Mouse (Mus musculus): ENCODE measurements around the gene Kctd2. TPM values are rescaled to one million over a fixed set of nuclear protein-coding genes. Genes with fewer than 3 reads are reported as not detected.
"Not testable (repeated sequence)": the region's sequence is repeated elsewhere in the genome, so short reads cannot be mapped to it uniquely, and the experiment has no call there.

Gene Kctd2
- polyA plus RNA-seq, 1 experiment from 2014 or later: 3.2 TPM

DNA sequence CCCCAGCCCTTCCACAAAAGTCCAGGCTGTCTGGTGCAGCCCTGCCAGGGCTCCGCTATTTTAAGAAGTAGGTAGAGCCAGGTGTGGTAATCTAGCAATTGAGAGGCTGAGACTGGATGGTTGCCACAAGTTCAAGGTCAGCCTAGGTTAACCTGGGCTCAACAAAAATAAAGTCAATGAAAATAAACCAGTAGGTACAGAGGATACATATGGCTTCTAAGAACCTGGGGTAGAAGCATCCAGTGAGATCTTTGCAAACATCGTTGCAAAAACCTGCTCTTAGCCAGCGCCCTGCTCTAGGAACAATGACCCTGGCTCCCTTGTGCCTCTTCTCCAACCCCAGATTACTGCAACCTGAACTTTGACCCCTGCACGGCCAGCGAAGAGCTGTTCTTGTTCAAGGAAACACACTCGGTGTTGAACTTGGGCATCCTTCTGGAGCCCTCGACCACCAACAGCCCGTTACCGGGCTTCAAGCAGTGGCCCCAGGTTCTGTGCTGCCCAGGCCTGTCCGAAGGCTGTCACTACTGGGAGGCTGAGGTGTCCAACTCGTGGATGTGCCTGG, 27.5 kb downstream of the Kctd2 start:
- 76% methylated on average over 11 of the region's 11 CpGs for WGBS
- Histone ChIP-seq H3K9ac (ENCODE audit: low read length) (no peak overlapping the region), H3K4me1 (ENCODE audit: control insufficient read depth, insufficient read depth, low read length) (no peaks in the 10 kb centered on the region; the same call in 1 of the 2 replicates), H3K4me3 (replicated peaks; ENCODE audit: low read length) (no peak overlapping the region), H3K4me2 (ENCODE audit: low read depth, low read length) (no peak overlapping the region), H3K9me3 (replicated peaks; ENCODE audit: control insufficient read depth, low read length) (no peaks in the 10 kb centered on the region), H3K36me3 (ENCODE audit: control insufficient read depth, insufficient read depth, low read length) (no peaks in the 10 kb centered on the region), H3K27me3 (ENCODE audit: control insufficient read depth, insufficient read depth, low read length) (no peaks in the 10 kb centered on the region), H3K27ac (ENCODE audit: low read length) (peak overlapping the region; percentile 14; the same call in 1 of the 2 replicates)
- ATAC-seq (ENCODE audit: insufficient read depth, low FRiP score): no peak

DNA sequence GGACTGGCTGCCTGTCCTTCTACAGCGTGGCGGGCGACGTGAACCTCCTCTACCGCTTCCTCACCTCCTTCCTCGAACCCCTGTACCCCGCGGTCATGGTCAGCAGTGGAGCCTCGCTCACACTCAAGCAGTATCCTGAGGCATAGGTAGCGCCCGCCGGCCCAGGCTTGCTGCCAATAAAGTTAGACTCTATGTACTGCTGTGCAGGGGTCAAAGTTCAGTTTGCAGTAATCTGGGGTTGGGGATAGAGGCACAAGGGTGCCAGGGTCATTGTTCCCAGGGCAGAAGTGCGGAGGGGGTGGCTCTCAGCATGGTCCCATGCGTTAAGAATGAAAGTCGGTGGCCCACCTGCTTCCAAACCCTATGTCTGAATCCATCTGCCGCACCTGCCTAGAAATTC, 28.1 kb downstream of the Kctd2 start:
- Histone ChIP-seq H3K4me1 (ENCODE audit: control insufficient read depth, insufficient read depth, low read length) (no peaks in the 10 kb centered on the region; the same call in 1 of the 2 replicates), H3K9ac (ENCODE audit: low read length) (no peak overlapping the region), H3K27ac (ENCODE audit: low read length) (peak overlapping the region; percentile 14; the same call in 1 of the 2 replicates), H3K4me3 (replicated peaks; ENCODE audit: low read length) (no peak overlapping the region), H3K4me2 (ENCODE audit: low read depth, low read length) (no peak overlapping the region), H3K9me3 (replicated peaks; ENCODE audit: control insufficient read depth, low read length) (no peaks in the 10 kb centered on the region), H3K36me3 (ENCODE audit: control insufficient read depth, insufficient read depth, low read length) (no peaks in the 10 kb centered on the region), H3K27me3 (ENCODE audit: control insufficient read depth, insufficient read depth, low read length) (no peaks in the 10 kb centered on the region)
- WGBS: 82% methylated on average over 16 of the region's 16 CpGs
- peak; percentile 27; the same call in 1 of the 2 replicates for ATAC-seq (ENCODE audit: insufficient read depth, low FRiP score)

- Histone ChIP-seq H3K27me3 (ENCODE audit: control insufficient read depth, insufficient read depth, low read length) (no peaks in the 10 kb centered on the region), H3K4me3 (replicated peaks; ENCODE audit: low read length) (no peak overlapping the region), H3K9me3 (replicated peaks; ENCODE audit: control insufficient read depth, low read length) (no peaks in the 10 kb centered on the region), H3K9ac (ENCODE audit: low read length) (no peak overlapping the region), H3K4me2 (ENCODE audit: low read depth, low read length) (no peak overlapping the region), H3K4me1 (ENCODE audit: control insufficient read depth, insufficient read depth, low read length) (no peaks in the 10 kb centered on the region; the same call in 1 of the 2 replicates), H3K27ac (ENCODE audit: low read length) (no peak overlapping the region; the same call in 1 of the 2 replicates), H3K36me3 (ENCODE audit: control insufficient read depth, insufficient read depth, low read length) (no peaks in the 10 kb centered on the region)
- ATAC-seq (ENCODE audit: insufficient read depth, low FRiP score): no peak
- WGBS: 47% methylated on average over 7 of the region's 7 CpGs
Observed at GRCm38 (mm10) chr11:115448998-115449397, 29.1 kb downstream of the Kctd2 start.

DNA sequence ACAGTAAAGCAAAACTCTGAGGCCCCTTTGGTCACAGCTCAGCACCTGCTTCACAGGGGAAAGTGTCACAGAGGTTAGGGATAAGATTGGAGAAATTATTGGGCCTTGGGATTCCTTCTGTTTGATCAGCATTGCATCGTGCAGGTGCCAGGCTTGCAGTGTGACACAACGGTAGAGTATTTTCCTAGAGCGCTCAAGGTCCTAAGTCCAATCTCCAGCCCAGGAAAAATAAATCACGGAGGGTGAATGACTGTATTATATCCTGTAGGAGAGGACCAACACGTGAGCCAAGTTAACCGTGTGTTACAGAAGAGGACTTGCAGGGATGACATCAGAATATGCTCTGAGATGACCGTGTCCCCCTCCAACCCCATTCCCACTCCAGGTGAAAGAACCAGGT, 30.2 kb downstream of the Kctd2 start:
- no peaks in the 10 kb centered on the region; the same call in 1 of the 2 replicates for H3K4me1 ChIP-seq (ENCODE audit: control insufficient read depth, insufficient read depth, low read length)
- no peaks in the 10 kb centered on the region for H3K9me3 ChIP-seq (replicated peaks; ENCODE audit: control insufficient read depth, low read length)
- H3K27ac ChIP-seq (ENCODE audit: low read length): no peak overlapping the region
- H3K9ac ChIP-seq (ENCODE audit: low read length): no peak overlapping the region
- 0 out of 2 replicates have a peak, but pooled peaks have one; percentile 38 for ATAC-seq (ENCODE audit: insufficient read depth, low FRiP score)
- no peaks in the 10 kb centered on the region for H3K27me3 ChIP-seq (ENCODE audit: control insufficient read depth, insufficient read depth, low read length)
- H3K36me3 ChIP-seq (ENCODE audit: control insufficient read depth, insufficient read depth, low read length): no peaks in the 10 kb centered on the region
- 73% methylated on average over 7 of the region's 7 CpGs for WGBS
- H3K4me3 ChIP-seq (replicated peaks; ENCODE audit: low read length): no peak overlapping the region
- no peak overlapping the region for H3K4me2 ChIP-seq (ENCODE audit: low read depth, low read length)

GRCm38 (mm10) chr11:115451781-115452241, 31.9 kb downstream of the Kctd2 start:
- Histone ChIP-seq H3K36me3 (ENCODE audit: control insufficient read depth, insufficient read depth, low read length) (no peaks in the 10 kb centered on the region), H3K9me3 (replicated peaks; ENCODE audit: control insufficient read depth, low read length) (no peaks in the 10 kb centered on the region), H3K4me2 (ENCODE audit: low read depth, low read length) (no peak overlapping the region), H3K4me3 (replicated peaks; ENCODE audit: low read length) (no peak overlapping the region), H3K9ac (ENCODE audit: low read length) (no peak overlapping the region), H3K27me3 (ENCODE audit: control insufficient read depth, insufficient read depth, low read length) (no peaks in the 10 kb centered on the region), H3K27ac (ENCODE audit: low read length) (no peak overlapping the region), H3K4me1 (ENCODE audit: control insufficient read depth, insufficient read depth, low read length) (no peaks in the 10 kb centered on the region; the same call in 1 of the 2 replicates)
- 79% methylated on average over 8 of the region's 8 CpGs for WGBS
- ATAC-seq (ENCODE audit: insufficient read depth, low FRiP score): no peak

DNA sequence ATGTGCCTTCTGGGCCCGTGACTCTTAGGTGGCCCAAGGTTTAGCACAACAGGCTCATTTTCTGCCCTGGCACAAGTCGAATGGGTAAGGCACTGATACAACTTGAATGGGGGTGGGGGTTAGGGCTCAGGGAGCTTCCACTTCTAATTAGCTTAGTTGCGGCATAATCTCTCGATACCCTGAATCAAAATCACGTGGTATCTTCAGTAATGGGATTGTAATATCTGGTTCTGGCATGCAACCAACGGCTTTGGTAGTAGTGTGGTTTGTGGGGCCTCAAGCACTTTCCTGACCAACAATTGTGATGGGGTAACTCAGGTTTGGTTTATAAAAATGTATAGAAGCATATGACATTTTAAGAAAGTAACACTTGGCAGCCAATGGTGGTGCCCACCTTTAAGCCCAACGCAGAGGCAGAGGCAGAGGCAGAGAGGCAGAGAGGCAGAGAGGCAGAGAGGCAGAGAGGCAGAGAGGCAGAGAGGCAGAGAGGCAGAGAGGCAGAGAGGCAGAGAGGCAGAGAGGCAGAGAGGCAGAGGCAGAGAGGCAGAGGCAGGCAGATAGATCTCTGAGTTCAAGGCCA, 32.4 kb downstream of the Kctd2 start:
- H3K27me3 ChIP-seq (ENCODE audit: control insufficient read depth, insufficient read depth, low read length): no peaks in the 10 kb centered on the region
- H3K4me3 ChIP-seq (replicated peaks; ENCODE audit: low read length): no peak overlapping the region
- H3K36me3 ChIP-seq (ENCODE audit: control insufficient read depth, insufficient read depth, low read length): no peaks in the 10 kb centered on the region
- no peak overlapping the region for H3K4me2 ChIP-seq (ENCODE audit: low read depth, low read length)
- no peak for ATAC-seq (ENCODE audit: insufficient read depth, low FRiP score)
- H3K9ac ChIP-seq (ENCODE audit: low read length): no peak overlapping the region
- no peak overlapping the region for H3K27ac ChIP-seq (ENCODE audit: low read length)
- H3K9me3 ChIP-seq (replicated peaks; ENCODE audit: control insufficient read depth, low read length): no peaks in the 10 kb centered on the region
- WGBS: 80% methylated on average over 7 of the region's 7 CpGs
- H3K4me1 ChIP-seq (ENCODE audit: control insufficient read depth, insufficient read depth, low read length): no peaks in the 10 kb centered on the region

DNA sequence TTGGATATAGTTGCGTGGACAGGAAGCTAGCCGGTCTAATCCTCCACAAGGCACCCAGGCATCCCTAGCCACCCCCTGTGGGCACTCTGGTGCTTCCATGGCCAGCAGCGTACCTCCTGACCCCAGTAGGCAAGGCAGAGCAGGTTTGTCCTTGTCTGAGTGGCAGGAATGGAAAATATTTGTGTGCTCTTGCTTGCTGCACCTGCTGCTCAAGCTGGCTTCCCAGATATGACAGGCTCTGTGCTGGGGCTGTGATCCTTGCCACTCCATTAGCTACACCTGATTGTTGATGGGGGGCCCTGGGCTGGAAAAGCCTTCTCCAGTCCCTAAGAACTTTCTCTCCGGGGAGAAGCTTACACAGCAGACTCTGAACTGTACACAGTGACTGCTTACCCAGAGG, 33.4 kb downstream of the Kctd2 start:
- no peaks in the 10 kb centered on the region for H3K27me3 ChIP-seq (ENCODE audit: control insufficient read depth, insufficient read depth, low read length)
- 63% methylated on average over 4 of the region's 4 CpGs for WGBS
- no peak overlapping the region for H3K9ac ChIP-seq (ENCODE audit: low read length)
- H3K4me2 ChIP-seq (ENCODE audit: low read depth, low read length): no peak overlapping the region
- no peaks in the 10 kb centered on the region for H3K9me3 ChIP-seq (replicated peaks; ENCODE audit: control insufficient read depth, low read length)
- H3K4me3 ChIP-seq (replicated peaks; ENCODE audit: low read length): no peak overlapping the region
- no peaks in the 10 kb centered on the region for H3K36me3 ChIP-seq (ENCODE audit: control insufficient read depth, insufficient read depth, low read length)
- no peak overlapping the region for H3K27ac ChIP-seq (ENCODE audit: low read length)
- 0 out of 2 replicates have a peak, but pooled peaks have one; percentile 20 for ATAC-seq (ENCODE audit: insufficient read depth, low FRiP score)
- H3K4me1 ChIP-seq (ENCODE audit: control insufficient read depth, insufficient read depth, low read length): no peaks in the 10 kb centered on the region

- H3K4me3 ChIP-seq (replicated peaks; ENCODE audit: low read length); H3K4me1 ChIP-seq (ENCODE audit: control insufficient read depth, insufficient read depth, low read length); H3K27ac ChIP-seq (ENCODE audit: low read length); H3K36me3 ChIP-seq (ENCODE audit: control insufficient read depth, insufficient read depth, low read length); H3K27me3 ChIP-seq (ENCODE audit: control insufficient read depth, insufficient read depth, low read length); H3K9me3 ChIP-seq (replicated peaks; ENCODE audit: control insufficient read depth, low read length); H3K9ac ChIP-seq (ENCODE audit: low read length); ATAC-seq (ENCODE audit: insufficient read depth, low FRiP score); H3K4me2 ChIP-seq (ENCODE audit: low read depth, low read length): not testable (repeated sequence)
- 90% methylated on average over 6 of the region's 6 CpGs for WGBS
Observed at GRCm38 (mm10) chr11:115454822-115455221, 34.9 kb downstream of the Kctd2 start.

- H3K27me3 ChIP-seq (ENCODE audit: control insufficient read depth, insufficient read depth, low read length): no peaks in the 10 kb centered on the region
- no peak overlapping the region for H3K27ac ChIP-seq (ENCODE audit: low read length)
- ATAC-seq (ENCODE audit: insufficient read depth, low FRiP score): no peak
Observed at GRCm38 (mm10) chr11:115455619-115456018, 35.7 kb downstream of the Kctd2 start.

More at GRCm38 (mm10) chr11:115455619-115456018, 35.7 kb downstream of the Kctd2 start:
- H3K36me3 ChIP-seq (ENCODE audit: control insufficient read depth, insufficient read depth, low read length): no peaks in the 10 kb centered on the region
- H3K4me2 ChIP-seq (ENCODE audit: low read depth, low read length): no peak overlapping the region
- H3K9ac ChIP-seq (ENCODE audit: low read length): no peak overlapping the region
- WGBS: 86% methylated on average over 15 of the region's 15 CpGs
- no peaks in the 10 kb centered on the region for H3K4me1 ChIP-seq (ENCODE audit: control insufficient read depth, insufficient read depth, low read length)
- no peaks in the 10 kb centered on the region for H3K9me3 ChIP-seq (replicated peaks; ENCODE audit: control insufficient read depth, low read length)
- no peak overlapping the region for H3K4me3 ChIP-seq (replicated peaks; ENCODE audit: low read length)

Data from stomach, embryonic 16.5 days (tissue).